Mouse (Mus musculus): Measurements from ENCODE around the gene Vmn1r223. TPM values are rescaled to one million over a fixed set of nuclear protein-coding genes. Genes with fewer than 3 reads are reported as not detected.

The Vmn1r223 gene
- polyA plus RNA-seq, 1 experiment from 2014 or later, result not detected

DNA sequence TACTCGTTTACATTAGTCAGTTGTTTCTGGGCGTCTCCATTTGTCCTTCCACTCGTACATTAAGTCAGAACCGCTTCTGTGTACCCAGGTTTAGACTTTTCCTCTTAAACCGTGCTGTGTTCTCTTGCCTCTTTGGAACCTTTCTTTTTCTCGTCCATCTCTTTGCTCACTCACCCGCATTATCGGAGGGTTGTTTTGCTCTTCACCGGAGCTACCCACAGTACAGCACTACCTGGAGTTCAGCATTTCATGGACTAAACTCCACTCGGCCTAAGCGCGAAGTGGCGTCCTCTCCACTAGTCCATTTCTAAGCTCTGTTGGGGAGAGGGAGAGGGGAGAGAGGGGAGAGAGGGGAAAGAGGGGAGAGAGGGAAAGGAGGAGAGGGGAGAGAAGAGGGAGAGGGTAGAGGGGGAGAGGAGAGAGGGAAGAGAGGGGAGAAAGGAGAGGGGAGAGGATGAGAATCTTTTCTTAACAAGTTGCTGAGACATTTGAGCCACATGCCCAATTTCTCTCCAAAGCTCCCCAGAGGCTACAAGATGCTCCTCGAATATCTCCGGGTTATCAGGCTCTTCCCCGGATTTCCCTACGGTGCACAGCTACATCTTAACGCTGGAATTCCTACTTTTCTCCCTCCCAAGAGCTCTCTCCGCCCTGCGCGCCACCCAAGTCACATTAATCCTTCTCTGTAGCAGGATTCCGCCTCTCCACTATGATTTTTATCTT lies 52.5 kb downstream of the Vmn1r223 start:
- Histone ChIP-seq H3K27ac (ENCODE audit: low read depth, low read length) (no peak overlapping the region), H3K36me3 (ENCODE audit: control insufficient read depth, insufficient read depth, low read length) (no peaks in the 10 kb centered on the region), H3K27me3 (ENCODE audit: control insufficient read depth, insufficient read depth, low read length) (peaks cover 4% of the 10 kb centered on the region; the same call in 1 of the 2 replicates), H3K4me1 (ENCODE audit: control insufficient read depth, insufficient read depth, low read length) (no peaks in the 10 kb centered on the region), H3K9me3 (ENCODE audit: control insufficient read depth, low read length) (no peaks in the 10 kb centered on the region), H3K4me3 (ENCODE audit: low read length) (peak overlapping the region; percentile 58), H3K9ac (ENCODE audit: low read depth, low read length) (peak overlapping the region; percentile 50), H3K4me2 (replicated peaks; ENCODE audit: low read depth, low read length) (peak overlapping the region; percentile 72)
- 0% methylated on average over 22 of the region's 22 CpGs for WGBS
- ATAC-seq (ENCODE audit: low FRiP score, low TSS enrichment), result peak; percentile 34; the same call in 1 of the 2 replicates

DNA sequence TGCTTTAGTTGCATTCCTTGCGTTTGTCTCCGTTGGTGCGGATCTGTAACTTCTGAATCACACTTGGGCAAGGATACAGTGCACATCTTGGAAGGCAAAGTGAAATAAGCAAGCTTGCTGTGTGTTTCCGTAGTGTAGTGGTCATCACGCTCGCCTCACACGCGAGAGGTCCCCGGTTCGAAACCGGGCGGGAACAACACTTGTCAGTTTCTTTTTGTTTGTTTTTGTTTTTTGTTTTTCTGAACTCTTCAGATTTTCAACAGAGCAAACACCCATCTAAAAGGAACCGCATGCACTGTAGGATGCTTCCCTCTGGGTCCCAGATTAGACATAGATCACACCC lies 53.0 kb downstream of the Vmn1r223 start:
- Histone ChIP-seq H3K9me3 (ENCODE audit: control insufficient read depth, low read length) (no peaks in the 10 kb centered on the region), H3K4me1 (ENCODE audit: control insufficient read depth, insufficient read depth, low read length) (no peaks in the 10 kb centered on the region), H3K27ac (ENCODE audit: low read depth, low read length) (no peak overlapping the region), H3K36me3 (ENCODE audit: control insufficient read depth, insufficient read depth, low read length) (no peaks in the 10 kb centered on the region), H3K9ac (ENCODE audit: low read depth, low read length) (peak overlapping the region; percentile 50), H3K4me2 (replicated peaks; ENCODE audit: low read depth, low read length) (peak overlapping the region; percentile 72), H3K4me3 (ENCODE audit: low read length) (peak overlapping the region; percentile 58), H3K27me3 (ENCODE audit: control insufficient read depth, insufficient read depth, low read length) (peaks cover 4% of the 10 kb centered on the region; the same call in 1 of the 2 replicates)
- under 1% methylated on average over 13 of the region's 13 CpGs for WGBS
- ATAC-seq (ENCODE audit: low FRiP score, low TSS enrichment), result peak; percentile 54

Other genes starting within 250 kb of the Vmn1r223 start
- gene Vmn1r213, start 239.5 kb upstream of the Vmn1r223 start, polyA plus RNA-seq (2014; fragmentation: Nextera tagmentation; extraction: Ambion mirVana), result not detected in 2 replicates
- gene Vmn1r214, start 216.7 kb upstream of the Vmn1r223 start, polyA plus RNA-seq (2014; fragmentation: Nextera tagmentation; extraction: Ambion mirVana), result not detected in 2 replicates
- not detected in 2 replicates for gene Vmn1r215, start 179.1 kb upstream of the Vmn1r223 start, polyA plus RNA-seq (2014; fragmentation: Nextera tagmentation; extraction: Ambion mirVana)
- gene Vmn1r217, start 128.9 kb upstream of the Vmn1r223 start, polyA plus RNA-seq (2014; fragmentation: Nextera tagmentation; extraction: Ambion mirVana), result not detected in 2 replicates
- gene Vmn1r218, start 114.0 kb upstream of the Vmn1r223 start, polyA plus RNA-seq (2014; fragmentation: Nextera tagmentation; extraction: Ambion mirVana), result not detected in 2 replicates
- 0.03 TPM in 1 of 2 replicates, not detected in the other for gene Vmn1r219, start 87.8 kb upstream of the Vmn1r223 start, polyA plus RNA-seq (2014; fragmentation: Nextera tagmentation; extraction: Ambion mirVana)
- gene Vmn1r220, start 59.2 kb upstream of the Vmn1r223 start, polyA plus RNA-seq (2014; fragmentation: Nextera tagmentation; extraction: Ambion mirVana), result not detected in 2 replicates
- gene Vmn1r221, start 33.0 kb upstream of the Vmn1r223 start, polyA plus RNA-seq (2014; fragmentation: Nextera tagmentation; extraction: Ambion mirVana), result not detected in 2 replicates
- not detected in 2 replicates for gene Vmn1r222, start 11.2 kb upstream of the Vmn1r223 start, polyA plus RNA-seq (2014; fragmentation: Nextera tagmentation; extraction: Ambion mirVana)
- 43.9 and 55.5 TPM in 2 replicates for gene Zfp322a, start 122.1 kb downstream of the Vmn1r223 start, polyA plus RNA-seq (2014; fragmentation: Nextera tagmentation; extraction: Ambion mirVana)
- 12.5 and 13.5 TPM in 2 replicates for gene Abt1, start 176.7 kb downstream of the Vmn1r223 start, polyA plus RNA-seq (2014; fragmentation: Nextera tagmentation; extraction: Ambion mirVana)
- gene Btn1a1, start 218.8 kb downstream of the Vmn1r223 start, polyA plus RNA-seq (2014; fragmentation: Nextera tagmentation; extraction: Ambion mirVana), result 0.09 TPM in 2 replicates
- 0.31 and 0.87 TPM in 2 replicates for gene Btn2a2, start 241.7 kb downstream of the Vmn1r223 start, polyA plus RNA-seq (2014; fragmentation: Nextera tagmentation; extraction: Ambion mirVana)

All from kidney, embryonic 14.5 days (tissue).